Mouse (Mus musculus): ENCODE results near the gene Tprn. TPM values are rescaled to one million over a fixed set of nuclear protein-coding genes. Genes with fewer than 3 reads are reported as not detected.

The Tprn gene
- polyA plus RNA-seq, 1 experiment: 17.1 TPM

- no peaks in the 10 kb centered on the region for H3K4me1 ChIP-seq (ENCODE audit: control insufficient read depth, insufficient read depth, insufficient read length)
- 90% methylated on average over 2 of the region's 2 CpGs for WGBS
- H3K27ac ChIP-seq (ENCODE audit: insufficient read depth, low read length): no peak overlapping the region
- H3K4me3 ChIP-seq (ENCODE audit: extremely low read depth, insufficient read depth, insufficient read length): no peak overlapping the region
- H3K36me3 ChIP-seq (ENCODE audit: control insufficient read depth, insufficient read depth, low read length): peaks cover 23% of the 10 kb centered on the region
- TF ChIP-seq CTCF (IDR thresholded peaks at IDR 0.05; ENCODE audit: extremely low read depth, insufficient read depth, insufficient read length, insufficient replicate concordance) (no peak), POLR2A (IDR thresholded peaks at IDR 0.05; ENCODE audit: low read depth, low read length) (no peak)
- H3K27me3 ChIP-seq (ENCODE audit: control insufficient read depth, insufficient read depth, low read length): no peaks in the 10 kb centered on the region
- no peak for DNase-seq (ENCODE audit: low read depth in 1 of 2, low spot score in 2 of 2)
Measured at GRCm38 (mm10) chr2:25285551-25285950, 23.1 kb downstream of the Tprn start.

DNA sequence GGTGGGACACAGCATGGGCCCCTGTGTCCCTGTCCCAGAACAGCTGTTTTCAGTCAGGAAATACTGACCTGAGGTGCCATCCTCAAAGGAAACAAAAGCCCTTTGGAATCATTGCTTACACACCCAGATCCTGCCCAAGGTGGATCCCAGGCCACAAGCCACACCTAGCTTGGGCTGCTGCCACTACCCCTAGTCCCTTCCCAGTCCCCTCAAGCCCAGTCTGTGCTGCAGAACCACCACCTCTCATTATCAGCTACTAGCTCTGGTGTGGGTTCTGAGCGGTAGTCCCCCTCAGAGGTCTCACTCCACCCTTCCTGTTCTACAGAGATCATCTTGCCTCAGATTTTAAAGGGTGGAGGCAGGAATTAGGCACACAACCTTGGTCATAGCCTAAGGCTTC, 23.9 kb downstream of the Tprn start:
- no peak for DNase-seq (ENCODE audit: low read depth in 1 of 2, low spot score in 2 of 2)
- Histone ChIP-seq H3K36me3 (ENCODE audit: control insufficient read depth, insufficient read depth, low read length) (peaks cover 20% of the 10 kb centered on the region), H3K27ac (ENCODE audit: insufficient read depth, low read length) (no peak overlapping the region), H3K4me3 (ENCODE audit: extremely low read depth, insufficient read depth, insufficient read length) (no peak overlapping the region), H3K27me3 (ENCODE audit: control insufficient read depth, insufficient read depth, low read length) (peaks cover 1% of the 10 kb centered on the region; the same call in 1 of the 2 replicates), H3K4me1 (ENCODE audit: control insufficient read depth, insufficient read depth, insufficient read length) (no peaks in the 10 kb centered on the region)
- TF ChIP-seq CTCF (IDR thresholded peaks at IDR 0.05; ENCODE audit: extremely low read depth, insufficient read depth, insufficient read length, insufficient replicate concordance) (no peak), POLR2A (IDR thresholded peaks at IDR 0.05; ENCODE audit: low read depth, low read length) (no peak)
- 70% methylated on average over 1 of the region's 1 CpGs for WGBS

DNA sequence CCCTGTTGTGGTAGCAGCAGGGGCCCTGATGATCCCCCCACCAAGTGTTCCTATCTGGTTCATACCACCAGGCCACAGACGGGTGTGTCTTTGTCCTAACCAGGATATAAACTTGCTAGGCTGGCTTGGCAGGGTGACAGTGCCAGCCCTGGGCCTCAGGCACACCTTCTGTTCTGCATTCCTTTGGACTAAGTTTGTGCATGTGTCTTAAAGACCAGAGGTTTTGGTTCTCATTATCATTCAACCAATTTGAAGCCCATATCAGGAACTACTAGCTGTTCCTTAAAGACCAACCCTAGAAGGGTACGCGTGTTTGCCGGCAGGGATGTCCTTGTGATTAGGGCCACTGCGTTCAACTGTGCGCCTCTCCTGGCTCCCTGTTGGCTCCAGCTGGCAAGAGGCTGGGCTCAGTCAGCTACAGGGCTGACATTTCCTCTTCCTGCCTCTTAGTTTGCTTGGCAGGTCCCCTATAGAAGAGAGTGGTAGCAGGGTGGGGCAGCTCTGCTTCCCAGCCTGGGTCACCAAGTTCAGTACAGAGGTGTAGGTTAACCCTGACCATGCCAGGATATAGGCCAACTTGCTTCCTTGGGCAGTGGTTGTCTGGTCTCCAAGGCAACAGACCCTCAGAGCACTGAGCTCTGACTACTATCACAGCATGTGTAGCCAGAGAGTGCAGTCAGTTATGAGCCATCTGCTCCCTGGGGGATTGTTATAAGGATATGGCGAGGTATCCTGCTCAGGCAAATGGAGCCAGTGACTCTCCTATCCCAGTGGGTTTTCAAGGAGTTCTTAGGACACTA, 24.6 kb downstream of the Tprn start:
- H3K27ac ChIP-seq (ENCODE audit: insufficient read depth, low read length): no peak overlapping the region
- WGBS: 39% methylated on average over 7 of the region's 7 CpGs
- peaks cover 19% of the 10 kb centered on the region for H3K36me3 ChIP-seq (ENCODE audit: control insufficient read depth, insufficient read depth, low read length)
- H3K27me3 ChIP-seq (ENCODE audit: control insufficient read depth, insufficient read depth, low read length): peaks cover 5% of the 10 kb centered on the region
- H3K4me3 ChIP-seq (ENCODE audit: extremely low read depth, insufficient read depth, insufficient read length): no peak overlapping the region
- no peak for DNase-seq (ENCODE audit: low read depth in 1 of 2, low spot score in 2 of 2)
- no peak for TF ChIP-seq POLR2A (IDR thresholded peaks at IDR 0.05; ENCODE audit: low read depth, low read length)
- TF ChIP-seq CTCF (IDR thresholded peaks at IDR 0.05; ENCODE audit: extremely low read depth, insufficient read depth, insufficient read length, insufficient replicate concordance): no peak
- H3K4me1 ChIP-seq (ENCODE audit: control insufficient read depth, insufficient read depth, insufficient read length): 0 out of 2 replicates have a peak, but pooled peaks cover 2% of the 10 kb centered on the region

GRCm38 (mm10) chr2:25287927-25288649, 25.7 kb downstream of the Tprn start, which contains the start of gene Tmem210:
Gene Tmem210, plus strand, starts transcription at chr2:25288145.
- no peak within 1 kb of the TSS for H3K27ac ChIP-seq (ENCODE audit: insufficient read depth, low read length)
- TF ChIP-seq POLR2A (IDR thresholded peaks at IDR 0.05; ENCODE audit: low read depth, low read length) (no peak), CTCF (IDR thresholded peaks at IDR 0.05; ENCODE audit: extremely low read depth, insufficient read depth, insufficient read length, insufficient replicate concordance) (no peak)
- H3K27me3 ChIP-seq (ENCODE audit: control insufficient read depth, insufficient read depth, low read length): peaks cover 9% of the 10 kb centered on the region
- H3K4me1 ChIP-seq (ENCODE audit: control insufficient read depth, insufficient read depth, insufficient read length): 0 out of 2 replicates have a peak, but pooled peaks cover 3% of the 10 kb centered on the region
- no peak for DNase-seq (ENCODE audit: low read depth in 1 of 2, low spot score in 2 of 2)
- peaks cover 17% of the 10 kb centered on the region for H3K36me3 ChIP-seq (ENCODE audit: control insufficient read depth, insufficient read depth, low read length)
- no peak within 1 kb of the TSS for H3K4me3 ChIP-seq (ENCODE audit: extremely low read depth, insufficient read depth, insufficient read length)
- WGBS: 90% methylated on average over 6 of the region's 6 CpGs

DNA sequence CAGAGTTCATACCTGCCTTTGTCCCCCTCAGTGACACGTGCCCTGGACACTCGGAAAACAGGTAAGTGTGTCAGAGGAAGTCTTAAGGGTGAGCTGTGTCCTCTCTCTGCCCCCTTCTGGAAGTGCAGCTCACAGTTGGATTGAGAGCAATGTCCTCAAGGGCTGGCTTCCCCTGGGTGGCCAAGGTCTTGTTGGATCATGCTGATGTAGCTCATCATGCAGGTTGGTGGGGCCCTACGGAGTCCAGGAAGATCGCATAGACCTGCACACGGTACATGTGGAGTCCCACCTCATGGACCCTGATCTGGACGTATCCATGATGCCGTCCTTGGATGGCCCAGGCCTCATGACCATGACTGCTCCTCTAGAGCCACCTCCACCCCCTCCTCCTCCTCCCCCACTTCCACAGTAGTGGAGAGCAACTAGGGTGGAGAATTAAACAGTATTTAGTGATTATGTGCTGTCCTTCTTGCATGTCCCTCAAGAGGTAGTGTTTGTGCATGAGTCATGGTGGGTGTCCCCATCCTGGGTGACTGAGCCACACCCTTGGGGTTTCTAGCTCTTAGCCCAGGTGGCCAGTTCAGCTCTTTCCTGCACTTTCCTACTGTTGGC, 26.4 kb downstream of the Tprn start:
- Histone ChIP-seq H3K4me1 (ENCODE audit: control insufficient read depth, insufficient read depth, insufficient read length) (0 out of 2 replicates have a peak, but pooled peaks cover 3% of the 10 kb centered on the region), H3K27me3 (ENCODE audit: control insufficient read depth, insufficient read depth, low read length) (peaks cover 9% of the 10 kb centered on the region), H3K36me3 (ENCODE audit: control insufficient read depth, insufficient read depth, low read length) (peaks cover 15% of the 10 kb centered on the region), H3K27ac (ENCODE audit: insufficient read depth, low read length) (no peak overlapping the region), H3K4me3 (ENCODE audit: extremely low read depth, insufficient read depth, insufficient read length) (no peak overlapping the region)
- no peak for DNase-seq (ENCODE audit: low read depth in 1 of 2, low spot score in 2 of 2)
- 80% methylated on average over 7 of the region's 7 CpGs for WGBS
- TF ChIP-seq CTCF (IDR thresholded peaks at IDR 0.05; ENCODE audit: extremely low read depth, insufficient read depth, insufficient read length, insufficient replicate concordance) (no peak), POLR2A (IDR thresholded peaks at IDR 0.05; ENCODE audit: low read depth, low read length) (no peak)

DNA sequence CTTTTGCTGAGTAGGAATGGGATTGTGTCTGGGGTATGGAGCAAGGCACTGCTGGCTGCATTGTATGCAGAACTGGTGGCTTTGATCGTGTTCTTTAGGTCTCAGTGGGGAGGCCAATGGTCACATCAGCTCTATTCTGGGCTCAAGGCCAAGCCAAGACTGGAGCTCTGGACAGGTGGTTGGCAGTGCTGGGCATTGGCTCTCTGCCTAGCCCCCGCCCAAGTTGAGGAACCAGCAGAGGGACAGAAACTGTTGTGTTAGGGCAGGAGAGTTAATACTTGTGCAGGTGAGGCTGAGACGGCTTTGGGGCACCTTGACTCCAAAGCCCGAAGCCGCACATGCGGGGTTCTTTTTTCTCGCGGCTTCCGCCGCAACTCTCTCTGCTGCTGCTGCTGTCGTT, 27.2 kb downstream of the Tprn start, which contains the start of gene Lrrc26:
TSS of gene Lrrc26 (plus strand) at position 265 of the 400 bp plus-strand sequence.
- no peak for DNase-seq (ENCODE audit: low read depth in 1 of 2, low spot score in 2 of 2)
- WGBS: 4% methylated on average over 11 of the region's 11 CpGs
- H3K27ac ChIP-seq (ENCODE audit: insufficient read depth, low read length): no peak within 1 kb of the TSS
- no peak within 1 kb of the TSS for H3K4me3 ChIP-seq (ENCODE audit: extremely low read depth, insufficient read depth, insufficient read length)
- peaks cover 9% of the 10 kb centered on the region for H3K27me3 ChIP-seq (ENCODE audit: control insufficient read depth, insufficient read depth, low read length)
- peaks cover 8% of the 10 kb centered on the region for H3K36me3 ChIP-seq (ENCODE audit: control insufficient read depth, insufficient read depth, low read length)
- H3K4me1 ChIP-seq (ENCODE audit: control insufficient read depth, insufficient read depth, insufficient read length): 0 out of 2 replicates have a peak, but pooled peaks cover 3% of the 10 kb centered on the region
- TF ChIP-seq POLR2A (IDR thresholded peaks at IDR 0.05; ENCODE audit: low read depth, low read length) (no peak), CTCF (IDR thresholded peaks at IDR 0.05; ENCODE audit: extremely low read depth, insufficient read depth, insufficient read length, insufficient replicate concordance) (no peak)
